Mouse (Mus musculus) lung, adult 2 months (tissue): ENCODE measurements around the gene Gtf2i. TPM values are rescaled to one million over a fixed set of nuclear protein-coding genes. Genes with fewer than 3 reads are reported as not detected.

Experiments
- DNase-seq: peaks from one replicate; pipeline ENCODE4 v3.0.0; 2022
- H3K4me1 ChIP-seq: fragments of 200-500 bp; 2 replicates; pipeline ENCODE4 v1.6.1; 2011; ENCODE audit warnings: low read length; ENCODE audit not compliant: control insufficient read depth, insufficient read depth
- H3K4me3 ChIP-seq: fragments of 200-500 bp; replicated peaks from 2 replicates; pipeline ENCODE3; 2011; ENCODE audit warnings: low read depth, mild to moderate bottlenecking, control low read depth, low read length; ENCODE audit errors: extremely low read depth
- CTCF ChIP-seq: fragments of 200-500 bp; IDR thresholded peaks from 2 replicates; pipeline ENCODE4 v1.5.1; 2011; ENCODE audit warnings: mild to moderate bottlenecking, low read length, control low read depth; ENCODE audit not compliant: insufficient read depth
- POLR2A ChIP-seq: fragments of 200-500 bp; IDR thresholded peaks from 2 replicates; pipeline ENCODE4 v1.6.1; 2011; ENCODE audit warnings: low read depth, mild to moderate bottlenecking, control low read depth, low read length, borderline replicate concordance; ENCODE audit errors: extremely low read depth
- WGBS: fragments of 180-500 bp; shearing (Covaris S2); methylation state at CpG from one replicate; pipeline ENCODE4 v1.1.7; 2018; 5-methylcytosine and 5-hydroxymethylcytosine counted together
- polyA plus RNA-seq: library from polyadenylated mRNA; depleted of rRNA; stranded (reverse); fragments of >200 nt; gene quantifications from 2 replicates; pipeline ENCODE4 v1.2.3, GENCODE M21; 2012; rRNA removed

The Gtf2i gene
- polyA plus RNA-seq, 1 experiment = 79.5 TPM

GRCm38 (mm10) chr5:134188571-134188970 is 126.0 kb downstream of the Gtf2i start:
- Histone ChIP-seq H3K4me1 (0 out of 2 replicates have a peak, but pooled peaks cover 1% of the 10 kb centered on the region), H3K4me3 (no peak overlapping the region)
- no peak for DNase-seq
- TF ChIP-seq POLR2A (no peak), CTCF (no peak)
- 68% methylated on average over 7 of the region's 7 CpGs for WGBS

Other genes starting within 250 kb of the Gtf2i start
- gene Castor2, start 215.0 kb downstream of the Gtf2i start, polyA plus RNA-seq = 6.6 and 11.2 TPM in 2 replicates
- 12.5 and 13.3 TPM in 2 replicates for gene Rcc1l, start 138.0 kb downstream of the Gtf2i start, polyA plus RNA-seq
- gene Gtf2ird2, start 130.7 kb downstream of the Gtf2i start, polyA plus RNA-seq = 5.2 and 5.4 TPM in 2 replicates
- gene Ncf1, start 85.1 kb downstream of the Gtf2i start, polyA plus RNA-seq = 32.0 and 37.8 TPM in 2 replicates
- gene Gtf2ird1, start 142.0 kb upstream of the Gtf2i start, polyA plus RNA-seq = 16.8 and 23.4 TPM in 2 replicates
- 21.9 and 23.0 TPM in 2 replicates for gene Clip2, start 237.7 kb upstream of the Gtf2i start, polyA plus RNA-seq
- gene Syna, start 245.4 kb upstream of the Gtf2i start, polyA plus RNA-seq = 0.14 and 0.24 TPM in 2 replicates